Mouse (Mus musculus): Measurements from ENCODE around the gene Jam2.

GRCm38 (mm10) chr16:84873805-84874204 lies 99.9 kb downstream of the Jam2 start:
- TF ChIP-seq CTCF (IDR thresholded peaks at IDR 0.05; ENCODE audit: low read depth, low read length) (no peak), POLR2A (IDR thresholded peaks at IDR 0.05; ENCODE audit: borderline replicate concordance, low read depth, low read length) (no peak)

All from bone marrow macrophage, adult 2 months (primary cell).